Mouse (Mus musculus): Measurements from ENCODE around the gene Snrnp35.
"Not testable (repeated sequence)": the region's sequence is repeated elsewhere in the genome, so short reads cannot be mapped to it uniquely, and the experiment has no call there.

Gene Snrnp35

GRCm38 (mm10) chr5:124482966-124483654, at the start of gene Snrnp35:
Gene Snrnp35, plus strand, starts transcription at chr5:124483134.
- DNase-seq (ENCODE audit: low spot score in 2 of 2): peak; percentile 87 to 93

- no peak for DNase-seq (ENCODE audit: low spot score in 2 of 2)
Observed at GRCm38 (mm10) chr5:124438229-124438628, 44.7 kb upstream of the Snrnp35 start.

GRCm38 (mm10) chr5:124438746-124439145, 44.2 kb upstream of the Snrnp35 start:
- no peak for DNase-seq (ENCODE audit: low spot score in 2 of 2)

- peak; percentile 96 to 98 for DNase-seq (ENCODE audit: low spot score in 2 of 2)
Observed at GRCm38 (mm10) chr5:124439447-124440093, 43.4 kb upstream of the Snrnp35 start, which contains the start of gene Kmt5a. Gene Kmt5a, plus strand, starts transcription at chr5:124439930.

- no peak for DNase-seq (ENCODE audit: low spot score in 2 of 2)
Observed at GRCm38 (mm10) chr5:124440094-124440701, 42.7 kb upstream of the Snrnp35 start.

GRCm38 (mm10) chr5:124442628-124443027, 40.3 kb upstream of the Snrnp35 start:
- DNase-seq (ENCODE audit: low spot score in 2 of 2): no peak

GRCm38 (mm10) chr5:124444208-124444607, 38.7 kb upstream of the Snrnp35 start:
- DNase-seq (ENCODE audit: low spot score in 2 of 2): no peak

GRCm38 (mm10) chr5:124444661-124445561, 38.0 kb upstream of the Snrnp35 start:
- peak; percentile 74 for DNase-seq (ENCODE audit: low spot score in 2 of 2)

GRCm38 (mm10) chr5:124445621-124446293, 37.2 kb upstream of the Snrnp35 start:
- DNase-seq (ENCODE audit: low spot score in 2 of 2): peak in 1 of 2 experiments; percentile 57

GRCm38 (mm10) chr5:124446301-124446881, 36.5 kb upstream of the Snrnp35 start:
- DNase-seq (ENCODE audit: low spot score in 2 of 2): peak; percentile 78 to 80

GRCm38 (mm10) chr5:124449494-124449893, 33.4 kb upstream of the Snrnp35 start:
- DNase-seq (ENCODE audit: low spot score in 2 of 2): no peak

- peak in 1 of 2 experiments; percentile 43 for DNase-seq (ENCODE audit: low spot score in 2 of 2)
Observed at GRCm38 (mm10) chr5:124450051-124450450, 32.9 kb upstream of the Snrnp35 start.

- no peak for DNase-seq (ENCODE audit: low spot score in 2 of 2)
Observed at GRCm38 (mm10) chr5:124450641-124451340, 32.1 kb upstream of the Snrnp35 start.

- no peak for DNase-seq (ENCODE audit: low spot score in 2 of 2)
Observed at GRCm38 (mm10) chr5:124452494-124453228, 30.3 kb upstream of the Snrnp35 start.

GRCm38 (mm10) chr5:124453339-124454081, 29.4 kb upstream of the Snrnp35 start:
- DNase-seq (ENCODE audit: low spot score in 2 of 2): no peak

GRCm38 (mm10) chr5:124454082-124454419, 28.9 kb upstream of the Snrnp35 start:
- no peak for DNase-seq (ENCODE audit: low spot score in 2 of 2)

- DNase-seq (ENCODE audit: low spot score in 2 of 2): no peak
Observed at GRCm38 (mm10) chr5:124456762-124457161, 26.2 kb upstream of the Snrnp35 start.

- DNase-seq (ENCODE audit: low spot score in 2 of 2): not testable (repeated sequence)
Observed at GRCm38 (mm10) chr5:124460922-124461321, 22.0 kb upstream of the Snrnp35 start.

Data from heart, adult 9 months (tissue).